Mouse (Mus musculus) forebrain, embryonic 14.5 days (tissue): Measurements from ENCODE around the gene Sox10. TPM values are rescaled to one million over a fixed set of nuclear protein-coding genes. Genes with fewer than 3 reads are reported as not detected.
A peak's percentile ranks its signal among the peaks of the same experiment; 100 is the strongest.

Experiments
- ATAC-seq: fragments of 200-750 bp; cut with Nextera tagmentation; 2 replicates; pipeline ENCODE4 v1.8.0; 2017; ENCODE audit warnings: mild to moderate bottlenecking, moderate library complexity
- DNase-seq: peaks from one replicate; pipeline ENCODE4 v3.0.0-alpha.2; 2015; ENCODE audit warnings: low spot score
- H3K27ac ChIP-seq: fragments of 300-500 bp; sonication (generic); 2 replicates; pipeline ENCODE4 v1.5.1; 2014; ENCODE audit warnings: low read depth, mild to moderate bottlenecking, control low read depth, low read length, moderate library complexity
- H3K27me3 ChIP-seq: fragments of 300-500 bp; sonication (generic); replicated peaks from 2 replicates; pipeline ENCODE4 v1.6.1; 2014; ENCODE audit warnings: low read length, control low read depth, mixed read lengths; ENCODE audit not compliant: control insufficient read depth, insufficient read depth
- H3K36me3 ChIP-seq: fragments of 300-500 bp; sonication (generic); 2 replicates; pipeline ENCODE4 v1.6.1; 2014; ENCODE audit warnings: low read length, control low read depth; ENCODE audit not compliant: control insufficient read depth, insufficient read depth
- H3K4me1 ChIP-seq: fragments of 300-500 bp; sonication (generic); 2 replicates; pipeline ENCODE4 v1.6.1; 2014; ENCODE audit warnings: antibody characterized with exemption, low read length, control low read depth; ENCODE audit not compliant: control insufficient read depth, insufficient read depth
- H3K4me2 ChIP-seq: fragments of 300-500 bp; sonication (generic); 2 replicates; pipeline ENCODE4 v1.6.1; 2014; ENCODE audit warnings: mild to moderate bottlenecking, control low read depth, low read length
- H3K4me3 ChIP-seq: fragments of 300-500 bp; sonication (generic); 2 replicates; pipeline ENCODE4 v1.5.1; 2014; ENCODE audit warnings: low read depth, low read length, control low read depth
- H3K9ac ChIP-seq: fragments of 300-500 bp; sonication (generic); 2 replicates; pipeline ENCODE4 v1.6.1; 2014; ENCODE audit warnings: mild to moderate bottlenecking, low read length, control low read depth, moderate library complexity
- H3K9me3 ChIP-seq: fragments of 300-500 bp; sonication (generic); replicated peaks from 2 replicates; pipeline ENCODE4 v1.6.1; 2016; ENCODE audit warnings: low read length, control low read depth, mixed read lengths; ENCODE audit not compliant: control insufficient read depth
- WGBS: fragments of 180-500 bp; shearing (Covaris S2); extraction: QIAGEN DNeasy Blood & Tissue Kit; methylation state at CpG from one replicate; pipeline ENCODE4 v1.1.7; 2014; 5-methylcytosine and 5-hydroxymethylcytosine counted together
- polyA plus RNA-seq: library from polyadenylated mRNA; unstranded; fragments of >200 nt; fragmentation: Nextera tagmentation; extraction: Ambion mirVana; gene quantifications from 2 replicates; pipeline ENCODE4 v1.2.1, GENCODE M21; 2014

The Sox10 gene
- polyA plus RNA-seq, 1 experiment from 2014 or later: 0.89 TPM

DNA sequence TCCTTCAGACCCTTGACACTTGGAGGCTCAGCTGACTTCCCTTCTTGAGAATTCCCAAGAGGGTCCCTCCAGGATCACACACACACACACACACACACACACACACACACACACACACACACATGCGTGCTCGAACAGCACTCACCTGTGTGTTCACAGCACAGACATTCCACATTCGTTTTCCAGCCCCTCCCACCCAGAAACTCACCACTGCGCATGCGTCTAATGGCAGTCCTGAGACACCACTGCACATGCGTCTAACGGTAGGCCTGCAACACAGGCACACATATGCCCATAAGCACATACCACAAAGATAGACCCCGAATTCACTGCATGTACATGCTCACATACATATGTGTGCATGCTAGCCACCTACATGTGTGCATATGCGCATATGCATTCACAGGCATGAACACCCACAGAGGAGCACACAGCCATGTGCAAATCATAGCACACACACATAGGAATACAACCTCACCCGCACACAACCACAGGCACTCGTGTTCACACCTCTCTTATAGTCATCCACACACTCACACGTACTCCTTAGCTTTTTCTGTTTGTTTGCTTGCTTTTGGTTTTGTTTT lies 34.4 kb upstream of the Sox10 start:
- Histone ChIP-seq H3K9ac (no peak overlapping the region), H3K27ac (no peak overlapping the region), H3K9me3 (no peaks in the 10 kb centered on the region), H3K36me3 (no peaks in the 10 kb centered on the region), H3K4me2 (no peak overlapping the region), H3K4me1 (peaks cover 15% of the 10 kb centered on the region), H3K27me3 (no peaks in the 10 kb centered on the region), H3K4me3 (no peak overlapping the region)
- WGBS: 94% methylated on average over 12 of the region's 12 CpGs
- ATAC-seq: no peak
- DNase-seq: no peak

DNA sequence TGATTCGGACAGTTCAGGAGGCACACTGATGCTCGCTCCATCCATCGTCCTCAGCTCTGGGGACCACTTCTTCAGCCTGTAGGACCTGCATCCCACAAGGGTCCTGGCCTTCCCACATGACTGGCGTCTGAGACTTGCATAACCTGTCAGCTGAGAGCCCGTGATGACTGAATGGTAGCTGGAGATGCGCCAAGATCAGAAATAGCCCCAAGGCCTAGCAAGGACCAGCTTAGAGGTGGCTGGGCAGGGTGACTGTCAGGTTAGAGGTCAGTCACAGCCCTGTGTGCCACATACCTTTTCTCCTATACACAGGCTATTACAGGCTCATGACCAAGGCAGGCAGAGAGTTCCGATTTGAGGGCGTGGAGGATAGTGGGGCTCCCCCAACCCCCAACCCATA lies 30.5 kb upstream of the Sox10 start:
- Histone ChIP-seq H3K27ac (no peak overlapping the region), H3K9ac (no peak overlapping the region), H3K4me3 (no peak overlapping the region), H3K9me3 (no peaks in the 10 kb centered on the region), H3K36me3 (no peaks in the 10 kb centered on the region), H3K4me1 (peaks cover 23% of the 10 kb centered on the region), H3K27me3 (no peaks in the 10 kb centered on the region), H3K4me2 (no peak overlapping the region)
- 86% methylated on average over 8 of the region's 8 CpGs for WGBS
- DNase-seq (no peak), ATAC-seq (no peak)

DNA sequence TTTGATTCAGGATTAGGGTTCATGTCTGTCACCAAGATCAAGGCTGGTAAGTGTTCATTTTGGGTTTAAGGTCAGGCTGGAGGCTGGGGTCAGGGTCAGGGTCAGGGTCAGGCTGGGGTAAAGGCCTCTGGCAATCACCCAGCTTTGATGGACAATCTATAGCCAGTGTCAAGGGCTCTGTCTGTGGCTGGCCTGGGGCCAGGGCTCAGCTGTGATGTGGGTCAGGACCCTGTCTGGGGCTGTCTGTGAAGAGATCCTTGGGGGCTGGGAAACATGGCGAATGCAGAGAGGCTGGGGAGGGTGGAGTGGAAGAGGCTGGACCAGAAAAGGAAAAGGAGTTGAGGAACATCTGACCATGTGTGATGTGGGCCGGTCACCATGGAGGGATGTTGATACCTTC lies 29.9 kb upstream of the Sox10 start:
- WGBS: 86% methylated on average over 2 of the region's 2 CpGs
- Histone ChIP-seq H3K27me3 (no peaks in the 10 kb centered on the region), H3K4me2 (no peak overlapping the region), H3K4me3 (no peak overlapping the region), H3K27ac (no peak overlapping the region), H3K4me1 (peaks cover 23% of the 10 kb centered on the region), H3K9me3 (no peaks in the 10 kb centered on the region), H3K36me3 (no peaks in the 10 kb centered on the region), H3K9ac (no peak overlapping the region)
- DNase-seq: no peak
- no peak for ATAC-seq

DNA sequence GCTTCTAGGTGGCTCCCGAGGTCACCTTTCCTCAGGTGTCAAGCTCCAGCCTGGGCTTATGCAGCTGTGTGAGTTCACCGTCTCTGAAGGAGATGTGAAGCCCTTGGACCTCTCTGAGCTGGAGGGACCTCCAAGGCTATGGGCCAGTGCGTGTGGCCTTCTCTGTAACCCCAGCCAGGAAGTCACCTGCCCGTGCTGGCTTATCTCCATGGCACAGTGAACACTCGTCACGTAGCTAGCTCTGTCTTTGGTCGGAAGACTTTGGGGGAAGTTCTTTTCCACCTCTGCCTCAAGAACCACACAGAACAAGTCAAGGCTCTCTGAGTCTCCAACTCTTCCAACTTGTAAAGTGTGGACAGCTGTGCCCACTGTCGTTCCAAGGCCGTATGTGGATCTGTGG lies 29.0 kb upstream of the Sox10 start:
- WGBS: 92% methylated on average over 9 of the region's 9 CpGs
- H3K4me3 ChIP-seq: no peak overlapping the region
- ATAC-seq (no peak), DNase-seq (no peak)
- no peak overlapping the region for H3K4me2 ChIP-seq
- H3K9ac ChIP-seq: no peak overlapping the region
- peaks cover 23% of the 10 kb centered on the region for H3K4me1 ChIP-seq
- no peaks in the 10 kb centered on the region for H3K9me3 ChIP-seq
- no peaks in the 10 kb centered on the region for H3K36me3 ChIP-seq
- no peaks in the 10 kb centered on the region for H3K27me3 ChIP-seq
- peak overlapping the region; percentile 96 for H3K27ac ChIP-seq

DNA sequence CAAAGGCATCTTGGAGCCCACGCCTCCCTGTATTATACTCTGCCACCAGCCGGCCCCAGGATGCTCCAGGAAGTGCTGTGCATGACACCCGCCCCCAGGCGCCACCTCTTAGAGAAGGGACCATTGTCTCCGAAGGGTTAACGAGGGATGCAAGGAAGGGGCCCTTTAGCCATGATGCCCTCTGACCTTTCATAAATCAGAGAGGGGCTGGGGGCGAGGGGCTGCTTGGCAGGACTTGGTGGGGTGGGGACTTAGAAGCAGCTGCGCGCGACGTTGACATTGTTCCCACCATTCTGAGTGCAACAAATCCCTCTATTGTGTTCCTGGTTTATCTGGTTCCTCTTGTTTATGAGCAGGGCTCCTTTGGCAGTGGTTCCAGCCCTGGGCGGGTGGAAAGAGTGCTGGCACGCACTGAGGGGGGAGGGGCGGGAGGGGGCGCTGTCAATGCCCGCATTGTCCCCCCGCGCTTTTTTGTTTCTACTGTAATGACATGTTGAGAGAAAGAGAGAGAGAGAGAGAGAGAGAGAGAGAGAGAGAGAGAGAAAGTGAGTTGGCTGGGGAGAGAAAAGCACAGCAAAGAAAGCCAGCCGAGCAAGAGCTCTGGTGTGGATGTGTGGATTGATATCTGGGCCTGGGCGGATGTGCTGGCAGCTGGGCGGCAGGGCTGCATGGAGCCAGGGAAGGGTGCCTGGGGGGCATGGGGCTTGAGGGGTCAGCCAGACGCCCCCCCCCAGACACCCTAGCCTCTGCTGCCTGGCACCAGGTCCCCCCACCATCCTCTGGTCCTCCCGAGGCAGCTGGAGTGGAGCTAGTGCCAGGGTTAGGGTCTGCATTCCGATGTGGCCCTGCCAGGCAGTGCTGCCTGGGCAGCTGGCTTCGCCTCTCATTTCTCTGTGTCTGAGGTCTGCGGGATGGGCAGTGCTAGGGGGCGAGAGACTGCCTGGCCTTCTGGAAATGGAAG lies 28.1 kb upstream of the Sox10 start:
- H3K9me3 ChIP-seq: no peaks in the 10 kb centered on the region
- ATAC-seq: peak; percentile 88
- no peaks in the 10 kb centered on the region for H3K36me3 ChIP-seq
- H3K4me2 ChIP-seq: peak overlapping the region; percentile 30
- H3K27me3 ChIP-seq: no peaks in the 10 kb centered on the region
- DNase-seq: peak; percentile 89
- no peak overlapping the region for H3K4me3 ChIP-seq
- H3K27ac ChIP-seq: peak overlapping the region; percentile 96
- H3K4me1 ChIP-seq: peaks cover 23% of the 10 kb centered on the region
- 5% methylated on average over 25 of the region's 27 CpGs for WGBS
- H3K9ac ChIP-seq: peak overlapping the region; percentile 56; the same call in 1 of the 2 replicates

DNA sequence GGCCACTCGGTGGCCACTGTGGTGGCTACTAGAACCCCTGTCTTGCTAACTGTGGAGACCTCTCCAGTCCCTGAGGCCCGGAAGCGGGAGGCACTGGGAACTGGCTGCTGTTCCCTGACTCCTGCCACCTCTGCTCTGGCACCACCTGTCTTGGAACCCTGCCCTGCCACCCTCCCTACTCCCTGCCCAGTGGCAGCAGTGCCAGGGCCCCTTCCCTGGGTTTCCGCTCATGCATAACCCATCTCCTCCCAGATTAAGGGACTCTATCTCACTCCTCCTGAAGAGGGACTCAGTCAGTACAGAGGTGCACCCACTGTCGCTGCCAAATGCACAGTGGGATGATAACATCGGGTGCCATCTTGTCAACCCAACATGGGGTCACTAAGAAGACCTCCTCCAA lies 27.4 kb upstream of the Sox10 start:
- Histone ChIP-seq H3K4me1 (peaks cover 23% of the 10 kb centered on the region), H3K4me3 (no peak overlapping the region), H3K27ac (peak overlapping the region; percentile 96), H3K27me3 (no peaks in the 10 kb centered on the region), H3K36me3 (no peaks in the 10 kb centered on the region), H3K9ac (no peak overlapping the region), H3K9me3 (no peaks in the 10 kb centered on the region), H3K4me2 (no peak overlapping the region)
- DNase-seq: no peak
- ATAC-seq: peak; percentile 33
- WGBS: 65% methylated on average over 6 of the region's 6 CpGs

DNA sequence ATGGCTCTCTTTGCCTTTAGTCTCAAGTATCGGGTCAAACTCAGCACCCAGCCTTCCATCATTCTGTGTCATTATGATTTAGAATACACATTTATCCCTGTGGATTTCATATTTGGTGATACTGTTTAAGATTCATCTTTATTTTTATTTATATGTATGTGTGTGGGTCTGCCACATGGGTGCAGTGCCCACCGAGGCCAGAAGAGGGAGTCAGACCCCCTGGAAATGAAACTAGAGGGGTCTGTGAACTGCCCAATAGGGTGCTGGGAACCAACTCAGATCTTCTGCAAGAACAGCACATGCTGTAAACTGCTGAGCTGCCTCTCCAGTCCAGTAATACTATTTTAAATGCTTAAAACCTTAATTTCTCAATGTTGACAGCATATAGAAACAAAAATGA lies 26.4 kb upstream of the Sox10 start:
- ATAC-seq (no peak), DNase-seq (no peak)
- 93% methylated on average over 2 of the region's 2 CpGs for WGBS
- no peaks in the 10 kb centered on the region for H3K9me3 ChIP-seq
- no peaks in the 10 kb centered on the region for H3K27me3 ChIP-seq
- H3K9ac ChIP-seq: no peak overlapping the region
- H3K27ac ChIP-seq: no peak overlapping the region
- H3K36me3 ChIP-seq: no peaks in the 10 kb centered on the region
- peaks cover 23% of the 10 kb centered on the region for H3K4me1 ChIP-seq
- no peak overlapping the region for H3K4me3 ChIP-seq
- no peak overlapping the region for H3K4me2 ChIP-seq

DNA sequence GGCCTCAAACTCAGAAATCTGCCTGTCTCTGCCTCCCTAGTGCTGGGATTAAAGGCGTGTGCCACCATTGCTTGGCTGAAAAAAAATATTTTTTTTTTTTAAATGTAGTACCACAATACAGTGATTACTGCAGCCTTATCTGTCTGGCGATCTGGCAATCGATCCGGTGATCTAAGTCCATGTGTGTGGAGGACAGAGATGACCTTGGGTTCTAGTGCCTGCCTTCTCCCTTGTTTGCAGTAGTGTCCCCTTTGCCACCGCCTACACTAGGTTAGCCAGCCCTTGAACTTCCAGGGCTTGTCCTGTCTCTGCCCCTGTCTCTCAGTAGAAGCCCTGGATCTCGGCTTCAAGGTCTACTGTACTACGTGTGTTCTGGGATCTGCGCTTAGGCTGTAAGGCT lies 22.8 kb upstream of the Sox10 start:
- no peak overlapping the region for H3K9ac ChIP-seq
- DNase-seq (no peak), ATAC-seq (no peak)
- no peaks in the 10 kb centered on the region for H3K36me3 ChIP-seq
- H3K27me3 ChIP-seq: no peaks in the 10 kb centered on the region
- no peak overlapping the region for H3K27ac ChIP-seq
- H3K4me1 ChIP-seq: peaks cover 6% of the 10 kb centered on the region
- H3K4me3 ChIP-seq: no peak overlapping the region
- H3K4me2 ChIP-seq: no peak overlapping the region
- no peaks in the 10 kb centered on the region for H3K9me3 ChIP-seq
- WGBS: 95% methylated on average over 8 of the region's 8 CpGs

DNA sequence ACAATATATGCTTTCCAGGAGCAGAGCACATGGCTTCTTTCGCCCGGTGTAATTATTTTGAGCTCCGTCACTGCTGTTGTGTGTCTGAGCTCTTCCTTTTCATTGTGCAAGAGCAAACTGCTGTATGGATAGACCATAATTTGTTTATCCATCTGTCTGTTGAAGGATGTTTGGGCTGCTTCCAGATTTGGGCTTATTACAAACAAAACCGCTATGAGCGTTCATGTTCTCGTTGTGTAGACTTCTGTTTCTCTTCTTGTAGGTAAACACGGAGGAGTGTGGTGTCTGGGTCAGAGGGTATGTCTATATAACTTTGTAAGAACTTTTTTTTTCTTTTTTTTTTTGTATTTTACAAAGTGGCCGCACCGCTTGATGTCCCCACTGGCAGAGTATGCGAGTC lies 20.2 kb upstream of the Sox10 start:
- ATAC-seq (no peak), DNase-seq (peak; percentile 19)
- Histone ChIP-seq H3K4me2 (no peak overlapping the region), H3K27ac (no peak overlapping the region), H3K27me3 (no peaks in the 10 kb centered on the region), H3K9me3 (no peaks in the 10 kb centered on the region), H3K36me3 (no peaks in the 10 kb centered on the region), H3K4me1 (no peaks in the 10 kb centered on the region), H3K4me3 (no peak overlapping the region), H3K9ac (no peak overlapping the region)
- 81% methylated on average over 10 of the region's 10 CpGs for WGBS
